Mouse (Mus musculus) liver, embryonic 14.5 days (tissue): ENCODE results near the gene B4galnt2. TPM values are rescaled to one million over a fixed set of nuclear protein-coding genes. Genes with fewer than 3 reads are reported as not detected.
A peak's percentile ranks its signal among the peaks of the same experiment; 100 is the strongest.

Experiments
- ATAC-seq: fragments of 200-750 bp; cut with Nextera tagmentation; 2 replicates; pipeline ENCODE4 v1.8.0; 2017; ENCODE audit warnings: moderate number of reproducible peaks, mild to moderate bottlenecking, moderate library complexity; ENCODE audit not compliant: insufficient read depth
- DNase-seq, 3 experiments: peaks; one replicate each; pipeline ENCODE4 v3.0.0-alpha.2; 2012 to 2013; ENCODE audit warnings: low read depth in 3 of 3, low spot score in 3 of 3
- H3K27ac ChIP-seq: fragments of 300-500 bp; sonication (generic); 2 replicates; pipeline ENCODE4 v1.5.1; 2014; ENCODE audit warnings: moderate library complexity, mild to moderate bottlenecking, control low read depth, inconsistent platforms
- H3K27me3 ChIP-seq: fragments of 300-500 bp; sonication (generic); 2 replicates; pipeline ENCODE4 v1.6.1; 2014; ENCODE audit warnings: mild to moderate bottlenecking, low read length, moderate library complexity; ENCODE audit not compliant: control insufficient read depth, insufficient read depth
- H3K36me3 ChIP-seq: fragments of 300-500 bp; sonication (generic); replicated peaks from 2 replicates; pipeline ENCODE4 v1.6.1; 2014; ENCODE audit warnings: low read depth; ENCODE audit not compliant: control insufficient read depth, insufficient read depth
- H3K4me1 ChIP-seq, 2 experiments: fragments of 200-500 bp in 1 of 2; fragments of 300-500 bp in 1 of 2; sonication (generic) in 1 of 2; replicated peaks; 2 replicates each; pipeline ENCODE4 v1.6.1; 2012 to 2014; ENCODE audit warnings: antibody characterized with exemption in 1 of 2, inconsistent platforms in 1 of 2, low read length in 1 of 2; ENCODE audit not compliant: control insufficient read depth in 2 of 2, insufficient read depth in 2 of 2
- H3K4me2 ChIP-seq: fragments of 300-500 bp; sonication (generic); 2 replicates; pipeline ENCODE4 v1.6.1; 2014; ENCODE audit warnings: low read depth, mild to moderate bottlenecking, control low read depth, moderate library complexity
- H3K4me3 ChIP-seq, 2 experiments: fragments of 200-500 bp in 1 of 2; fragments of 300-500 bp in 1 of 2; sonication (generic) in 1 of 2; 2 replicates each; pipeline ENCODE4 v1.5.1; 2012 to 2014; ENCODE audit warnings: low read depth in 2 of 2, low read length in 2 of 2, mild to moderate bottlenecking in 2 of 2, control low read depth in 1 of 2, inconsistent platforms in 1 of 2, moderate library complexity in 1 of 2; ENCODE audit not compliant: insufficient read depth in 1 of 2
- H3K9ac ChIP-seq: fragments of 300-500 bp; sonication (generic); replicated peaks from 2 replicates; pipeline ENCODE4 v1.6.1; 2014; ENCODE audit warnings: mild to moderate bottlenecking, control low read depth, moderate library complexity
- H3K9me3 ChIP-seq: fragments of 300-500 bp; sonication (generic); 2 replicates; pipeline ENCODE4 v1.6.1; 2016; ENCODE audit warnings: low read length, mixed read lengths; ENCODE audit not compliant: control insufficient read depth
- CTCF ChIP-seq: IDR thresholded peaks from 2 replicates; pipeline ENCODE4 v1.5.1; 2016; ENCODE audit warnings: antibody characterized with exemption, low read depth, control low read depth
- EP300 ChIP-seq: IDR thresholded peaks from 2 replicates; pipeline ENCODE4 v1.6.1; 2016; ENCODE audit warnings: antibody characterized with exemption, low read depth
- WGBS: fragments of 180-500 bp; shearing (Covaris S2); extraction: QIAGEN DNeasy Blood & Tissue Kit; methylation state at CpG from one replicate; pipeline ENCODE4 v1.1.7; 2014; ENCODE audit not compliant: insufficient replicate concordance; 5-methylcytosine and 5-hydroxymethylcytosine counted together
- polyA plus RNA-seq, 2 experiments: library from polyadenylated mRNA; depleted of rRNA in 1 of 2; stranded (reverse) in 1 of 2; unstranded in 1 of 2; fragments of >200 nt; fragmentation: Nextera tagmentation in 1 of 2; extraction: Ambion mirVana in 1 of 2; gene quantifications; 2 replicates each; pipeline versions ENCODE4 v1.2.1 to v1.2.3; 2012 to 2014

The B4galnt2 gene
- polyA plus RNA-seq, 2 experiments: 0.02 to 0.09 TPM

DNA sequence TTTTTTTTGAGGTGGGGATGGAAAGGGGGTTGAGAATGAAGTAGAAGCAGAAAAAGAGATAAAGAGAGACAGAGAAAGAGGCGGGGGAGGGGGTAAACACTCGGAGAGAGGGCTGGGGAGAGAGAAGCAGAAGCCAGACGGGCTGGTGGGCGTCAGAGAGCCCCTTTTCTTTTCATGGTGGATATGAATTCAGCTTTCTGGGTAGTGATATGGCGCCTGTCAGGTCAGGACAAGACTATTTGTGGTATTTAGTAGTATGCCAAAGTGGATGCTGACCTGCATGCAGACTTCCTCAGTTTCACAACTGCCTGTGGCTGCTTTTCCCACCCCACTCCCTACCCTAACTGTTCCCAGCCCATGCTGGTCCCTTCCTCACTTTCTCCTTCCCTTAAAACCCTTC lies 1.7 kb upstream of the B4galnt2 start:
- DNase-seq: no peak
- Histone ChIP-seq H3K9me3 (no peaks in the 10 kb centered on the region), H3K4me3 (no peak overlapping the region), H3K4me1 (peaks cover 0 to under 1% of the 10 kb centered on the region in 2 experiments; a peak in 2 of 4 replicates), H3K36me3 (no peaks in the 10 kb centered on the region), H3K4me2 (no peak overlapping the region), H3K27me3 (peaks cover 61% of the 10 kb centered on the region), H3K9ac (no peak overlapping the region), H3K27ac (no peak overlapping the region)
- ATAC-seq: no peak
- 2% methylated on average over 5 of the region's 5 CpGs for WGBS
- TF ChIP-seq EP300: no peak
- no peak for TF ChIP-seq CTCF

GRCm38 (mm10) chr11:95915006-95915710 lies 467 bp upstream of the B4galnt2 start:
- DNase-seq (no peak), ATAC-seq (no peak)
- H3K9ac ChIP-seq: no peak overlapping the region
- no peak overlapping the region for H3K4me3 ChIP-seq
- H3K4me2 ChIP-seq: peak overlapping the region; percentile 16
- WGBS: 3% methylated on average over 28 of the region's 28 CpGs
- no peak for TF ChIP-seq EP300
- no peak for TF ChIP-seq CTCF
- H3K27ac ChIP-seq: no peak overlapping the region
- H3K9me3 ChIP-seq: no peaks in the 10 kb centered on the region
- peaks cover 61% of the 10 kb centered on the region for H3K27me3 ChIP-seq
- H3K36me3 ChIP-seq: no peaks in the 10 kb centered on the region
- H3K4me1 ChIP-seq: peaks cover 0 to 4% of the 10 kb centered on the region in 2 experiments; a peak in 2 of 4 replicates

DNA sequence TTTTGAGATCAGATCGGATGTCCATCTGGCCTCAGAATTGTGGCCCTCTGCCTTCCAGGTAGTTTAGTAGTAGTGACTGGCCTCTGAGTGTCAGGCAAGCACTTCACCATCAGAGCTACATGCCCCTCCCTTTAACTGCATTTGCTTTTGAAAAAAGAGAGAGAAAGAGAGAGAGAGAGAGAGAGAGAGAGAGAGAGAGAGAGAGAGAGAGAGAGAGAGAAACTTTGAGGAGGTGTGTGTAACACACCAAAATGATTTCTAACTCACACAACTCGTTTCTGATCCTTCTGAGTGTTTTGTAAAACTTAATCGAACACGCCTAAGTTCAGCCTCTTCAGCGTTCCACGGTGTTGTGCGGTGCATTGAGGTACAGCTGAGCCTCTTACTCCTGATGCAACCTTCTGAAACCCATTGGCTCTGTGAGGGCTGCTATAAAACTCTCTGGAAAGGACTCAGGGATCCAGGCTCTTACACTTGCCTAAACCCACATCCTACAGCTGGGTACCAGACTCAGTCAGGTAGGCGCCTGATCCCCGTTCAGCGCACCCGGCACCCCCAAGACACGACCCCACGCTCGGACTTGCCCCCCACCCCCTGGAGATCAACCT lies 628 bp downstream of the B4galnt2 start:
- 4% methylated on average over 14 of the region's 14 CpGs for WGBS
- Histone ChIP-seq H3K36me3 (no peaks in the 10 kb centered on the region), H3K9me3 (no peaks in the 10 kb centered on the region), H3K27ac (no peak overlapping the region), H3K9ac (no peak overlapping the region), H3K4me1 (peaks cover 0 to 4% of the 10 kb centered on the region in 2 experiments; a peak in 2 of 4 replicates), H3K4me2 (no peak overlapping the region), H3K4me3 (no peak overlapping the region), H3K27me3 (peaks cover 61% of the 10 kb centered on the region)
- ATAC-seq: no peak
- TF ChIP-seq CTCF (no peak), EP300 (no peak)
- DNase-seq: no peak

GRCm38 (mm10) chr11:95911579-95911978 lies 3.1 kb downstream of the B4galnt2 start:
- Histone ChIP-seq H3K4me2 (no peak overlapping the region), H3K4me3 (no peak overlapping the region), H3K4me1 (peaks cover 0 to 4% of the 10 kb centered on the region in 2 experiments; a peak in 2 of 4 replicates), H3K9me3 (no peaks in the 10 kb centered on the region), H3K36me3 (no peaks in the 10 kb centered on the region), H3K27me3 (peaks cover 43% of the 10 kb centered on the region), H3K27ac (no peak overlapping the region), H3K9ac (no peak overlapping the region)
- no peak for ATAC-seq
- TF ChIP-seq EP300 (no peak), CTCF (no peak)
- 20% methylated on average over 7 of the region's 7 CpGs for WGBS
- no peak for DNase-seq

DNA sequence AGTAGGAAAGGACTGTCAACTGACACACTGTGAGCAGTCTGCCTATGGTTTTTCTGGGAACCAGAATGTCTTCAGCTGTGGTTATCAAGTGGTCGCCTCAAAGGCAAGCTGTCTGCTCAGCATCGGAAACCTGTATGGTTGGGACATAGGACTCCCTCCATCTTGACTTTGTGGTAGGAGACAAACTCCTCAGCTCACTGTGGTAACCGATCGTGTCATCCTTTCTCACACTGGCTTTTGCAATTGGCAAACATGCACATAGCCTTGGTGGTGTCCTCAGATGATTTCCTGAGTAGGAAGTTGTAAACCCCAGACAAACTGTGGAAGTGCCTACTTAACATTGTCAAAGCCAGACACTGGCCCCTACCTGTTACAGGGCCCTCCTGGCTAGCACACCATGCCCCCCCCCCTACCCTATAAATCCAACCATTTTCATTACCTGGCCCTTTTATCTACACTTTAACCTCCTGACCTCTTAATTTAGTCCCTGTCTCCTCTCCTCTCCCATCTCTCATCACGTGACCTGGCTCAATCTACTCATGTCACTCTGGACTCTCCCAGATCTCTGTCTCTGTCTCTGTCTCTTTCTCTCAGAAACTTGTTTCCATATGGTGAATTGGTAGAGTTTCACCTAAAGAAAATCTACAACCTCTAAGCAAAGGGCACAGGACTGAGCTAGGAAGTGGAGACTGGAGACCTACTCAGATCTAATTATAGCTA lies 6.7 kb downstream of the B4galnt2 start:
- Histone ChIP-seq H3K36me3 (no peaks in the 10 kb centered on the region), H3K27ac (no peak overlapping the region), H3K4me2 (no peak overlapping the region), H3K4me1 (peaks cover 0 to 4% of the 10 kb centered on the region in 2 experiments; a peak in 2 of 4 replicates), H3K9me3 (no peaks in the 10 kb centered on the region), H3K27me3 (peaks cover 7% of the 10 kb centered on the region), H3K4me3 (no peak overlapping the region), H3K9ac (no peak overlapping the region)
- 26% methylated on average over 5 of the region's 5 CpGs for WGBS
- ATAC-seq (no peak), DNase-seq (peak in 1 of 3 experiments; percentile 7)
- TF ChIP-seq EP300: no peak
- no peak for TF ChIP-seq CTCF
